Mouse (Mus musculus): Measurements from ENCODE around the gene Sbno1.

Sbno1 gene

GRCm38 (mm10) chr5:124327510-124328364 is 98.1 kb downstream of the Sbno1 start, which contains the start of the genes Mphosph9 and 2810006K23Rik:
Gene Mphosph9 (minus strand): TSS chr5:124327972.
Gene 2810006K23Rik (plus strand): TSS chr5:124328089.
- peak; percentile 100 for DNase-seq

DNA sequence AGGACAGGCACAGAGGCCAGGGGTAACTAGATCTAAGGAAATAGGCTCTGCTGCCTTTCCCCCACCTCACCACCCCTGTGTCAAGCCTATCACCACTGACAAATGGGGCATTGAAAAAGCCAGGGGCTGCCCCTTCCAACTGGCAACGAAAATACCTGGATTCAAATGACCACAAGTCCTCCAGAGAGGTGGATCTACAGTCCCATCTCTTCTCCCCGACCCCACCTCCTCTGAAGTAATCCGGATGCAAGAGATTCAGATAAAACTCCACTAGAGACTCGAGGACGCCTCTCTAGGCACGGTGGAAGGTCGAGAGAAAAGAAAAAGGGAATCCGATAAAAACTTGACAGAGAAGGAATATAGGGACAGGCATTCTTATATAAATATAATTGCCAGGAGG is 99.0 kb downstream of the Sbno1 start:
- no peak for DNase-seq

All from right cerebral cortex, postnatal 25 days (tissue).